Mouse (Mus musculus): ENCODE results near the gene Elane. TPM values are rescaled to one million over a fixed set of nuclear protein-coding genes. Genes with fewer than 3 reads are reported as not detected.

Gene Elane
- total and polyA plus RNA-seq, 3 experiments: 0.07 TPM; not detected in 2

DNA sequence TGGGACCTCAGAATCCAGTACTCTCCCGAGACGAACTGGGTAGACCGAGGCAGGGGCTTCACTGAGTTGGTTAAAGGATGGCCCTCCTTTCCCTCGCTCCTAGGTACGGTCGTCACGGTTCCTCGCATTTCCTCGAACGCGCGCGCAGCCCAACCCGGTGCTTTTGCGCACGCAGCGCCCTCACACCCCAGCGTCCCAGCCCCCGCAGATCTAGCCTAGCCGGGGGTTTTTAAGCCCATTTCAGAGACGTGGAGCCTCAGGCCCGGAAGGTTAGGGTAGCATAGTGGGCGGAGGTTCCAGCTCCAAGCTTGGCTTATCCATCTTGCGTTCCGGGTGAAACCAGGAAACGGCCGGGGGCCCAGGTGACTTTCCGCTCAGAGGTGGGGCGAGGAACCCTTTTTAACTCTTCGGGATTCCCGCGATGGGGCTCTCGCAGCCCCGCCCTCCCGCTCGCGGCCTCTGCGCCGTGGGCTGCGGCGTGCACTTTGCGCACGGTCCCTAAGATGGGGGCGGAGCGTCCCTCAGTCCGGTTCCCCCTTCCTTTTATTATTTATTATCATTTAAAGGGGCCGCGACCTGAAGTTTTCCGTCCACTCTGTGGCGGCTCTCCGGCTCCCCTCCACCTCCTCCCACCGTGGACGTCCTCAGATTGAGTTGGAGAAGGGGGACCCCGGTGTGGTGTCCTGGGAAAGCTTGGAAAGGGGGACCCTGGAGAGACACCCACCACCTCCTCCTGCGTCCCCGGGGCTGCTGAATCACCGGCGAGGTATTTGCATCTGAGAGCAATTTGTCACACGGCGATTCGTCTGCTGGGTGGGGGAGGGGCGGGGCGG lies 40.7 kb downstream of the Elane start, which contains the start of gene Arid3a (continued):
- no peak for TF ChIP-seq MEF2A (IDR thresholded peaks at IDR 0.05; ENCODE audit: extremely low read depth, insufficient replicate concordance, low read depth, low read length, poor library complexity, severe bottlenecking)
- TF ChIP-seq POLR2A (IDR thresholded peaks at IDR 0.05; ENCODE audit: control insufficient read depth in 1 of 2, insufficient read depth in 1 of 2, low read depth in 1 of 2, low read length in 2 of 2, poor library complexity in 1 of 2): peak; percentile 44 to 66; a peak in 2 of 4 replicates
- TF ChIP-seq MXI1 (IDR thresholded peaks at IDR 0.05; ENCODE audit: low read depth, low read length): peak; percentile 53
- peak; percentile 87 for TF ChIP-seq ELF1 (IDR thresholded peaks at IDR 0.05; ENCODE audit: low read depth, low read length)

DNA sequence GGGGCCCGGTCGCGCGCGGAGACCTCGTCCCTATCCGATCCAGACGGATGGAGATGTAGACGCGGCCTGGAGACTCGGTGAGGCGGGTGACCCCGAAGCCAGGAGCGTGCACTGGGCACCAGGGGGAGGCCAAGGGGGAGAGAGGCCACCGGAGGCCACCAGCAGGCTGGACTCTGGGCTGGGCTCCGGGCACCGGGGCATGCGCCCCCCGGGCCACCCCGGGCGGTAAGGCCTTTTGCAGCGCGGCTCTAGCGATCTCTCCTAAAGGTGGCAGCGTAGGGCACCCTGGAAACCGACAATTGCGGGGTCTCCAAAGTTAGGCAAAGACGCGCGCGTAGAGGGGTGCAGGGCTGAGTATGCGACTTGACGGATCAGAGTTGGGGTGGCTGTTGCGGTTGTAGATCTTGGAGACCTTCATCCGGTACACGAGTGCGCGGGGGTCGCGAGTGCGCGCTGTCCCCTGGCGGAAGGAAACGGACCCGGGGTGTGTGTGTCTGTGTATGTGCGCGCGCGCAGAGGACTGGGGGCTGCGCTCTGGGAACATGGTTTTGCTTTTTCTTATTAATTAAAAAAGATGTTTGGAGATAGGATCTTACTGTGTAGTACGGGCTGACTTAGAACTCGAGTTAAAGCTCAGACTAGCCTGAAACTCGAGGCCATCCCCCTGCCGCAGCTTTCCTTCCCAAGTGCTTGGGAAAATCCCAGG lies 41.4 kb downstream of the Elane start:
- H3K79me2 ChIP-seq (ENCODE audit: control insufficient read depth, insufficient read depth, low read length, poor library complexity): peaks cover 9% of the 10 kb centered on the region
- H3K36me3 ChIP-seq (ENCODE audit: control insufficient read depth in 1 of 2, insufficient read depth in 2 of 2, low read length in 2 of 2): no peaks in the 10 kb centered on the region; a peak in 1 of 4 replicates
- peak overlapping the region; percentile 93 for H3K9ac ChIP-seq (ENCODE audit: control insufficient read depth, low read depth, low read length, poor library complexity, severe bottlenecking)
- H3K27me3 ChIP-seq (ENCODE audit: control insufficient read depth in 1 of 2, insufficient read depth in 2 of 2, low read length in 2 of 2): no peaks in the 10 kb centered on the region
- DNase-seq (ENCODE audit: low read depth, low spot score): peak; percentile 80
- no peak for TF ChIP-seq TBP (IDR thresholded peaks at IDR 0.05; ENCODE audit: low read depth, low read length)
- TF ChIP-seq MAX (IDR thresholded peaks at IDR 0.05; ENCODE audit: low read length): no peak
- no peak for TF ChIP-seq EP300 (IDR thresholded peaks at IDR 0.05; ENCODE audit: low read depth in 1 of 2, low read length in 2 of 2)
- TF ChIP-seq SIN3A (IDR thresholded peaks at IDR 0.05; ENCODE audit: low read length): 0 out of 2 replicates have a peak, but pooled peaks have one; percentile 49
- peak; percentile 55 for TF ChIP-seq NRF1 (IDR thresholded peaks at IDR 0.05; ENCODE audit: insufficient read depth, low read depth, low read length, poor library complexity, severe bottlenecking)
- 0 out of 2 replicates have a peak, but pooled peaks have one; percentile 14 for TF ChIP-seq ETS1 (IDR thresholded peaks at IDR 0.05; ENCODE audit: low read depth, low read length)
- TF ChIP-seq NELFE (IDR thresholded peaks at IDR 0.05; ENCODE audit: low read depth, low read length): peak; percentile 33
- no peak for TF ChIP-seq ELF1 (IDR thresholded peaks at IDR 0.05; ENCODE audit: low read depth, low read length)
- no peak for TF ChIP-seq ZKSCAN1 (IDR thresholded peaks at IDR 0.05; ENCODE audit: low read depth, low read length)
- TF ChIP-seq GABPA (IDR thresholded peaks at IDR 0.05; ENCODE audit: low read depth, low read length): no peak
- no peak for TF ChIP-seq MAZ (IDR thresholded peaks at IDR 0.05; ENCODE audit: low read depth, low read length)
- TF ChIP-seq TAL1 (IDR thresholded peaks at IDR 0.05; ENCODE audit: low read length): no peak
- peak in 1 of 2 experiments; percentile 18; a peak in 1 of 4 replicates for TF ChIP-seq POLR2A (IDR thresholded peaks at IDR 0.05; ENCODE audit: control insufficient read depth in 1 of 2, insufficient read depth in 1 of 2, low read depth in 1 of 2, low read length in 2 of 2, poor library complexity in 1 of 2)
- TF ChIP-seq GATA1 (IDR thresholded peaks at IDR 0.05; ENCODE audit: low read depth, low read length): no peak
- no peak for TF ChIP-seq ZMIZ1 (IDR thresholded peaks at IDR 0.05; ENCODE audit: low read depth, low read length)
- TF ChIP-seq HCFC1 (IDR thresholded peaks at IDR 0.05; ENCODE audit: low read depth, low read length): 0 out of 2 replicates have a peak, but pooled peaks have one; percentile 17
- H3K4me1 ChIP-seq (ENCODE audit: control insufficient read depth in 1 of 2, insufficient read depth in 2 of 2, low read length in 2 of 2): peaks cover 0 to 6% of the 10 kb centered on the region in 2 experiments; a peak in 1 of 4 replicates
- H3K27ac ChIP-seq (ENCODE audit: control insufficient read depth, low read depth, low read length): peak overlapping the region; percentile 68
- H3K4me3 ChIP-seq (ENCODE audit: control insufficient read depth in 1 of 2, insufficient read depth in 1 of 2, low read depth in 2 of 2, low read length in 2 of 2): peak overlapping the region; percentile 79 to 90
- no peaks in the 10 kb centered on the region for H3K9me3 ChIP-seq (replicated peaks; ENCODE audit: insufficient read depth, low read length)
